Mouse (Mus musculus) retina, embryonic 14.5 days (tissue): ENCODE measurements around the gene Nfib.

Experiments
- DNase-seq: peaks from one replicate; pipeline ENCODE4 v3.0.0-alpha.2; 2015; ENCODE audit warnings: low spot score

Gene Nfib

DNA sequence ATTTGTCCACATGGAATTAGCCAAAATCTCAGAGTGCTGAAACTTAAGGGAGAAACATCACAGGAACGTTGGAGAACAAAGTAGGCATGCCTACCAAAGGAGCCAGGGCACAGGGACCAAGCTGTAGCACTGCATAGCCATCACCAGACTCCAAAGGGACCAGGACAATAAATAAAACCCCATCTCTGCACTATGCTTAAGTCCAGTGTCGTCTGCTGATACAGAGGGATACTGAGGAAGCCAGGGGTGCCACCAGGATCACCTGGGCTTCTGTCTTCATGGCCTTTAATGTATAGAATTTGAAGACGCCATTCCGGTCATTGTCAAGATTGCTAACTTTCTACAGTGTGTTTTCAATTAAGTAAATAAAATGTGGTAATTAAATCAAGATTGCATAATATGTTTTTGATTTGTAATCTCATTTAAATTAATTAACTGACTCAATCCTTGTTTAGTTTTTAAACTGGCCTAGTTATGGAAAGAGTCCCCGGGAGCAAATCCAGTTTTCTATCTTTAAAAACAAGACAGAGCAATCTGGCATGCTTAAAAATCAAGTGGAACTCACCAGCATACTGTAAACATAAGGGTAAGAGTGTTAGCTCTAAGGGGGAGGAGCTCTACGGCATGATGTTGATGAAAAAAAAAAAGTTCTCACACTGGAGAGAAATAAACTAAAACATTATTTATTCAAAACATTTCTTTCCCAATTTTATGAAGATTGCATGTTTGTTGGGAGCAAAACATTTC is 313.7 kb downstream of the Nfib start:
- DNase-seq: no peak

DNA sequence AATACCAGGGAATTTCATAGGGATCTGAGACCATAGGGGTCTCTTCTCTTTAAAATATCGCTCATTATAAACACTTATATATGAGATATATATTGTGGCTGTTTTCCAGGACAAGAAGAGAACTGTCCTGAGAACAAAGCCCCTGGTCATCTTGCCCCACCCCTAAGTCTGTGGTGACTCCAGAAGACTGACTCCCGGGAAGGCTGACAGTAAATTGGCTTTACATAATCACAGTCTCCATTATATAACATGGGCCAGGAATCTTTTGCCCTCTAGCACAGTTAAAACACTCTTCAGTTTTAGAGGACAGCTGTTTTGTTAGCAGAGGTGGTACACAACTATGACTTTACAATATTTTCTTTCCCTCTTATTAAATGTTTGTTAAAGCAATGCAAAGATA is 315.0 kb downstream of the Nfib start:
- DNase-seq: no peak

- DNase-seq: no peak
Observed at GRCm38 (mm10) chr4:82389876-82390275, 315.7 kb downstream of the Nfib start.

- DNase-seq: no peak
Observed at GRCm38 (mm10) chr4:82387620-82388019, 317.9 kb downstream of the Nfib start.

DNA sequence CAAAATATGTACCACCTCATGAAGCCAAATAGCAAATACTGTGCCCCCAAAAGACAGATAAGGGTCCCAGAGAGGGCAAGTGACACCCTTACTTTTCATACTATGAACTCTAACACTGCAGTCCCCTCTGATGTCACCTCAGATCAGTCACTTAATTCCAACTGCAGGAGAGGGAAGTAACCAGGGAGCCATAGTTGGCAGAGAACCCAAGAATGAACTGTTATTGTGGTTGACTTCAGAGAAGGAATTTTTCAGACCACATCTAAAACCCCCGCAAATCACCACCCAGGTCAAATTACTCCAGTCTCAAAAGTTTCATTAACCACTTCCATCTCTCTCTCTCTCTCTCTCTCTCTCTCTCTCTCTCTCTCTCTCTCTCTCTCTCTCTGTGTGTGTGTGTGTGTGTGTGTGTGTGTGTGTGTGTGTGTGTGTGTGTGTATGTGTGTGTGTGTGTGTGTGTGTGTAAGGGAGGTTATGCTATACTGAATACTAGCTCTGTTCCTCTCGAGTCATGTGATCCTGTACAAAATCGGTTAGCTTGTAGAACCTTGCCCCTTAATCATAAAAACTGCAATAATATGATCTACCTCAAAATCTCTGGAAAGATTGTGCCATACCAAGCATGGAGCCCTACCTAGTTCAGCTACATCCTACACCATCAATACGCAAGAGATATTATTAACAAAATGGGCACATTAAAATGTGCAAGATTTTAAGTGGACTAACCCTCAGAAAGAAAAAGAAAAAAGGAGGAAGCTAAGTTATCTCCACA is 319.1 kb downstream of the Nfib start:
- DNase-seq: no peak

DNA sequence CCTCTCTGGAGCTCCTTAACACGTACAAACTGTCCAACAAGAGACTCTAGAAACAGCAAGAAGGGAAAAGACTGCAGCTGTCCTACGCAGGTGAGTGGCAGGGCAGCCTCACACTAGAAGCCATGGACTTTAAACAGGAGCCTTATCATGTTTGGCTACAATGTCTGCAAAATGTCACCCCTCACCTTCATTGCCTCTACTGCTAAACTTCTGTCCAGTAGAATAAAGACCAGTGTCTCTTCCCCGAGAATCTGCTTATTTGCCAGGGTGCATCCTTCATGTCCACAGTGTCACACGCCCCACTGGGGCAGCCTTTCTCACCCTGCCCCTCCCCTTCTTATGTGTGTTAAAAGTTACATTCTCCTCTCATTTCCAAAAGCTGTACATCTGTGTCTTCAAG is 319.9 kb downstream of the Nfib start:
- no peak for DNase-seq

DNA sequence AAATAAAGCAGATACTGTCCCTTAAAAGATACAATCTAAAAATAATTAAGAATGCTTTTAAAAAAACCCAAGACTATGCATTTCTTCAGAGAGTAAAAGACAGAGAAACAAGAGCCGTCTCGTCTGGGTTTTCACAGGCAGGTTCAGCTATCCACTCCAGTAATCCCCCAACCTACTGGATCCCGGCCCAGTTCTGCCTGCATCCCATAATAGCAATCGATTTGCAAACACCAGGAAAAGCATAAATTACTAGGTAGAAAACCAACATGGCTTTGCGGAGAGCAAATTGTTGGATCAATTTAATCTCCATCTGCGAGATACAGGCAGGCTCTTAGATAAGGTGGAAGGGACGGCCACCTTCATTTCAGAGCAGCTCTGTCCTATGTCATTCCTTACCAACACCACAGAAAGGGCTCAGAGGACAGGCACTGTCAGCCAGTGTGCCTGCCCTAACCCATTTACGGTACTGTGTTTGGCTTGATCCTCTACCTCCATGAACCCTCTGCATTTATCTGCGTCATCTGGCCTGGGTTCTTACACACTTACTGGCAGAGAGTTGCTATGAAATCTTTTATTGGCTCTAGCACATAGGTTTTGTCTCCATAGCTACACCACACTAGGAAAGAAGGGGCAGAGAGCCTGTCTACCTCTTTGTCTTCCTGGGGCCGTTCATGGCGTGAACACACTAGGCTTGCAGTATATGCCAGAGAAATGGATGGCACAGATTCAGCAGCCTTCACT is 321.4 kb downstream of the Nfib start:
- DNase-seq: no peak

GRCm38 (mm10) chr4:82383346-82383745 is 322.2 kb downstream of the Nfib start:
- no peak for DNase-seq

- no peak for DNase-seq
Observed at GRCm38 (mm10) chr4:82381786-82382185, 323.8 kb downstream of the Nfib start.

DNA sequence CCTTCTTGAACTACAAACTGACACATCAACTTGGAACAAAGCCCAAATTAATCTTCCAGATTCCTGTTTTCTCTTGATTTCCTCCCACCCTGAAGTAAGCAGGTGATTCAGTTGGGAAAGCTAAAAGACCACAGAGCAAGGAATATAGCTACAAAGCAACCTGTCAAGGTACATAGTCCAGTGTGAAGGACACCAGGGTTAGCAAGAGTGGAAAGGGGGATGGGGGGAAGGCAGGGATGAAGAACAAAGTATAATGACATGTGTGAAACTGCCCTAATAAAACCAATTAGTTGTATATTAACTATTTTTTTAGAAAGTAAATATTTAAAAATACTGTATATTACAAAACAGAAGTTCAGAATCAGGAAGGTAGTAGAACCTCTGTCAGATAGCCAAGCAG is 325.0 kb downstream of the Nfib start:
- DNase-seq: no peak

DNA sequence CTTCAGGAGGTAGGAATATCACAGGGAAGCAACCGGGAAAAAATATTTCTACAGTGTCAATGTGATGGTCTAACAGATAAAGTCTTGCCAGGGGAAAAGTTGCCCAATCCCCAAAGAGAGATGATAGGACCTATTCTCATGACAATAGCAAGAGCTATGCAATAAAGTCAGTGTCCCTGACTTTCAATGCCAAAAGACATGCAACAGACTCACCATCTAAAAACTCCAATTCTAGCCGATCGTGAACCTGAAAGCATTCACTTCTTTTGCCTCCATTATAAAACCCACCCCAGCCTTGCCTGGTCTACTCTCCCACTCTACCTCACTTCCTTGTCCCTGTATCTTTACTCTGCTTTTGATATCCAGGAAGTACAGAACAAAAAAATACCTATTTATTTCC is 327.5 kb downstream of the Nfib start:
- DNase-seq: no peak

DNA sequence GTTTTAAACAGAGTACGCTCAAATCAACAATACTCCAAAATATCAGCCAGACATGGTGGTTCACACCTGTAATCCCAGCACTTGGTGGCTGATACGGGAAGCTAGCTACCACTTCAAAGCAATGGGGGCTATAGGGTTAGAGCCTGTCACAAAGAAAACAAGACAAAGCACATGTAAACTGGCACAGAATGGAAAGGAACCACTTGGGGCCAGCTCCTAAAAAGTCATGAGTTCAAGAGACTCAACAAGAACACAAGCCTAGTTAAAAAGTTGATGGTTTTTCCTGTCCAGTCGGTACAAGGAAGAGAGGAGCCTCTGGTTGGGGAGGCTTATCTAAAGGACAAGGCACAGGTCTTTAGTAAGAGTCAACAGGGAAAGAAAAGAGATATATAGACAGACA is 327.9 kb downstream of the Nfib start:
- DNase-seq: no peak

- DNase-seq: no peak
Observed at GRCm38 (mm10) chr4:82374560-82374959, 331.0 kb downstream of the Nfib start.

DNA sequence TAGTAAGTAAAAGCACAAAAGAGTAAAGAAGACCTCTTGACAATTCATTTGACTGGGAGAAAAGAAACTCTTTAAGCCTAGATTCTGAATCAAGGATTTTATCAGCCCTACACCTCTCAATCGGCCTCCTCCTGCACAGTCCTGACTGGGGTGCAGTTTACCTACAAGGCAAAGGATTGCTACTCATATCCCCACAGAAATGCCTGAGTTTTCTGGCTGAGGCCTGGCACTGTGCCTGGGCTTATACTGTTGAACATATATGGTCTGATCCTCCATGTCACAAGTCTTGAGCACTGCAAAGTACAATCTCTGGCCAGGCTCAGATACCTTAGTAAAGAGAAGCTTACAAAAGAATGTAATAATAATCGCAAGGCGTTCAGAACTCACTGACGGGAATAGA is 333.3 kb downstream of the Nfib start:
- DNase-seq: no peak

DNA sequence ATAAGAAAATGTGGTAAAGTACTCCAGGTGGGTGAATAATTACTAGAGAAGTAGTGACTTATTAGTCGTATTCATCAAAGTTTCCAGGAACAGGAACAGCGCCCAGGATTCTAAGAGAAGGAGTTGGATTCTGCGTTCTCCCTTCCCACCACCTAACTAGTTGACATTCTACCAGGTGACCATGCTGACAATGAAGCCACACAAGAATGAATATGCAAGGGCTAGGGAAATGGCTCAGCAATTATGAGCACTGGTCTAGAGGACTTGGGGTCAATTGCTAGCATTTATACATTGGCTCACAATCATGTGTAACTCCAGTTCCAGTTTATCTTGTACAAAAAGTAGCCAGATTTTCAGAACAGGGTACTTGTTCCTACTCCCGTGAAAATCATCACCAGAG is 334.1 kb downstream of the Nfib start:
- DNase-seq: no peak

DNA sequence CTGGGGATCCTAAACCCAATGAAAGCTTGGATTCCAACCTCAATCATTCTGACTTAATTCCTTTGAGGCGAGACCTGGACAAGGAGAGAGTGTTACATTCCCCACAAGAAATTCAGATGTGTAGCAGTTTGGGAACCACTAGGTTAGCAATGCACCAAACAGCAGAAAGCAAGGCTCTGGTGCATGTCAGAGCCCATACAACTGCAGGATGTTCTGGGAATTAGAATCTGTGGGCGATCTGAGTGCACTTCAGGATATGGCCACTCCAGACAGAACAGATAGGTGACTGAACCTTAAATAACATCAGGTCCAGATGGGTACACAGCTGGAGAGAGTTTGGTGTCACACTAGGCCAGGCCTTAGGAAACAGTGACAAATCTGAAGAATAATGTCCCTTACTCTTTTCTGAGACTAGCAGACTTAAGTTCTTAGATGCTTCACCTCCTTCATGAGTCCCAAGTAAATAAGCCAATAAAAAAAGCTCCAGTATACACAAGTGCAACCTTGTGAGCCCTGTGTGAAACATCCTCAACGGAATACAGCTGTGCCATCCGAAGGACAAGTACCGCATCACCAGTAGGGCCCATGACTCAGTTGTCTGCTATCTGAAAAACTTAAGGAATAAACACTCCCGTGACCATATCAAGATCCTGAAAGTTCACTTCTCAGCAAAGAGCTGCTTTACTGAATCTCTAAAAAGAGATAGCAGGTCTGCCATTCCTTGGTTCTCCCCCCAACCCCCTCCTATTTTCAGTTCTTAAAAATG is 336.4 kb downstream of the Nfib start:
- no peak for DNase-seq

DNA sequence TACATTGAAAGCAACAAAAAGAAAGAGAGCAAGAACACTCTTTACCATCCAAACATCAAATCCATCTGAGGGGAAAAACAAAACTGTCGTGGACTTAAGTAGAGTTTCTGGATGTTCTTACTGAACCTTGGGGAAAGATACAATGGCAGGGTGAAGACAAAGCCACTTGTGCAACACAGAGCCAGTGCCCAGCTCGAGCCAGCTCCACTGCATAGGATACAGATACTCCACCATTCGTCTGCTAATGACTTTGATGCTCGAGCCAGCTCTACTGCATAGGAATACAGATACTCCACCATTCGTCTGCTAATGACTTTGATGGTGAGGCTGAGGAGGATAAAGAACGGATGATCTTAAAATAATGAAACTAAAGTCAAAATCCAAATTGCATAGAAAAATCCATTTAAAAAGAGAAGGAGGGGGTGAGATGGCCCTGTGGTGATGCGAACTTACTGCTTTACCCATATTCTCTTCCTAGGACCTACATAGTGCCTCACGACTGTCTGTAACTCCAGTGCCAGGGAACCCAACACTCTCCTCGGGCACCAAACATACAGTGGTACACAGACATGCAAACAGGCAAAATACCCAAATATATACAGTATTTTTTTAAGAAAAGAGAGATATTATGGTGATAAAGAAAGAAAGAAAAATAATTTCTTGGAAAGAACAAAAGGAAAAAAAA is 337.3 kb downstream of the Nfib start:
- DNase-seq: no peak

GRCm38 (mm10) chr4:82364696-82365385 is 340.7 kb downstream of the Nfib start:
- no peak for DNase-seq

- DNase-seq: no peak
Observed at GRCm38 (mm10) chr4:82363951-82364350, 341.6 kb downstream of the Nfib start.

GRCm38 (mm10) chr4:82362294-82362693 is 343.3 kb downstream of the Nfib start:
- no peak for DNase-seq

DNA sequence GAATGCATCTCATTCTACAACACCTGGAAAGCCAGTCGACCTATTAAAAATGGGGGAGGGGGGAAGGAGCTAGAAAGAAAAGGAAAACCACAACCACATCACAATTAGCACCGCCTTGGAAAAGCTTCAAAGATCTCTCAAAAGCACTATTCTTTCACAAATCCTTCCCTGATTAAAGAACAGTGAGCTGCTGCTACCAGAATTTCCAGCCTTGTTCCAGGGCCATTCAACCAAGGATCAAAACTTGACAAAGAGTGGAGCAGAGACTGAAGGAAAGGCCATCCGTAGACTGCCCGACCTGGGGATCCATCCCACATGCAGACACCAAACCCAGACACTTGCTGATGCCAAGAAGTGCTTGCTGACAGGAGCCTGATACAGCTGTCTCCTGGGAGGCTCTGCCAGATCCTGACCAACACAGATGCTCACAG is 345.5 kb downstream of the Nfib start:
- DNase-seq: no peak
